12 mouse cellular contexts compared by ENCODE assay signal in the genomic region with DNA sequence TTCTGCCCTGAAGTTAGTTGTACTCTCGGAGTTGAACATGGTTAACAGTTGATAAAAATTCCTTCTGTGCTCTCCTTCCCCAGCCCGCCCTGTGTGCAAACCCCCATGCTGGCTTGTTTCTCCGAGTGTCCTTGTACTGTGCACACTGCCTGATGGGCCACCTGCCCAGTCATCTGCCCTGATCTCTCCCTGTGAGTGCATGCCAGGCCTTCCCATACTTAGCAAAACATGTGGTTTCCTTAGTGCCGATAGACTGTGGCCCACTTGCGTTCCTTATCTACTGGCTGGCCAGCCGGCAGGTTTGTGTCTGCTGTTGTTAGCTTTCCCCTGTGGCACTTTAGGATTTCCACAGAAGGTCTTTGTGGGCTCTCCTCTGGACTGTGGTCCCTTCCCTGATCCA. TPM values are rescaled to one million over a fixed set of nuclear protein-coding genes. Genes with fewer than 3 reads are reported as not detected.
DNase-seq lines count a peak whose midpoint lies in the region; ATAC-seq lines count a peak whose summit lies in the region.
"Had no signal": no experiment of that assay in that cellular context is flagged by ENCODE, and none has a peak within 500 bp of the region (broad histone marks: within the 10 kb centered on the region; RNA-seq: fewer than 3 reads in every experiment).

No protein-coding gene starts in this region.

- H3K27me3 ChIP-seq in neural tube, embryonic 15.5 days (replicated peaks) = no peaks in the 10 kb centered on the region
- H3K27me3 ChIP-seq in midbrain, embryonic 11.5 days (ENCODE audit: control insufficient read depth, insufficient read depth, low read length) = no peaks in the 10 kb centered on the region
- H3K27me3 ChIP-seq: embryonic facial prominence, embryonic 15.5 days; Patski had no signal

- 74% methylated on average over 6 of the region's 6 CpGs for WGBS in neural tube, embryonic 15.5 days
- WGBS in midbrain, embryonic 11.5 days = 89% methylated on average over 6 of the region's 6 CpGs

- H3K36me3 ChIP-seq in neural tube, embryonic 15.5 days = no peaks in the 10 kb centered on the region
- no peaks in the 10 kb centered on the region for H3K36me3 ChIP-seq in midbrain, embryonic 11.5 days (ENCODE audit: control insufficient read depth, insufficient read depth, low read length)
- H3K36me3 ChIP-seq: embryonic facial prominence, embryonic 15.5 days had no signal

- no peak overlapping the region for H3K4me2 ChIP-seq in neural tube, embryonic 15.5 days
- H3K4me2 ChIP-seq in midbrain, embryonic 11.5 days = no peak overlapping the region
- H3K4me2 ChIP-seq: embryonic facial prominence, embryonic 15.5 days had no signal

- no peak overlapping the region for H3K27ac ChIP-seq in neural tube, embryonic 15.5 days (replicated peaks)
- no peak overlapping the region for H3K27ac ChIP-seq in midbrain, embryonic 11.5 days (ENCODE audit: low read depth, low read length)
- H3K27ac ChIP-seq: embryonic facial prominence, embryonic 15.5 days had no signal

- ATAC-seq in cerebellum, adult (ENCODE audit: insufficient number of reproducible peaks, low FRiP score, low TSS enrichment) = no peak
- no peak for ATAC-seq in neural tube, embryonic 15.5 days (ENCODE audit: low FRiP score)
- ATAC-seq in midbrain, embryonic 11.5 days (ENCODE audit: low FRiP score) = no peak
- ATAC-seq: Patski had no signal

- H3K9ac ChIP-seq in neural tube, embryonic 15.5 days (replicated peaks) = no peak overlapping the region
- H3K9ac ChIP-seq in midbrain, embryonic 11.5 days (ENCODE audit: low read length) = no peak overlapping the region
- H3K9ac ChIP-seq: embryonic facial prominence, embryonic 15.5 days had no signal

- H3K4me3 ChIP-seq in neural tube, embryonic 15.5 days (replicated peaks) = no peak overlapping the region
- no peak overlapping the region for H3K4me3 ChIP-seq in midbrain, embryonic 11.5 days (ENCODE audit: low read depth, low read length)
- H3K4me3 ChIP-seq: embryonic facial prominence, embryonic 15.5 days had no signal

- peaks cover 23% of the 10 kb centered on the region for H3K4me1 ChIP-seq in neural tube, embryonic 15.5 days
- H3K4me1 ChIP-seq in midbrain, embryonic 11.5 days (ENCODE audit: control insufficient read depth, insufficient read depth, low read length) = peaks cover 10% of the 10 kb centered on the region; the same call in 1 of the 2 replicates

- H3K9me3 ChIP-seq in neural tube, embryonic 15.5 days (replicated peaks) = no peaks in the 10 kb centered on the region
- no peaks in the 10 kb centered on the region for H3K9me3 ChIP-seq in midbrain, embryonic 11.5 days (ENCODE audit: control insufficient read depth, low read length)
- H3K9me3 ChIP-seq: embryonic facial prominence, embryonic 15.5 days had no signal

- peak; percentile 51 to 67 for DNase-seq in cerebellum, postnatal 10 days
- DNase-seq in urinary bladder, postnatal 14 days (ENCODE audit: low spot score) = peak; percentile 18
- DNase-seq in urinary bladder, postnatal 25 days (ENCODE audit: low spot score) = no peak
- peak; percentile 57 to 72 for DNase-seq in lung, adult 18-20 months
- DNase-seq in right cerebral cortex, adult 18-20 months = no peak
- DNase-seq in midbrain, embryonic 11.5 days (ENCODE audit: low spot score, missing footprints) = no peak
- DNase-seq: B cell, adult 2 months had no signal

RNA-seq across cellular contexts. Expression of gene Bcr, which starts 6.3 kb away (rescaled TPM):
- 13.9 and 15.6 TPM in 2 replicates for polyA plus RNA-seq in neural tube, embryonic 15.5 days (2015; fragmentation: Nextera tagmentation; extraction: Ambion mirVana)
- polyA plus RNA-seq in midbrain, embryonic 11.5 days (2014; fragmentation: Nextera tagmentation; extraction: Ambion mirVana) = 7.6 and 9.0 TPM in 2 replicates

RNA-seq across cellular contexts. Expression of gene Rab36, which starts 17.3 kb away (rescaled TPM):
- 16.7 and 17.4 TPM in 2 replicates for polyA plus RNA-seq in neural tube, embryonic 15.5 days (2015; fragmentation: Nextera tagmentation; extraction: Ambion mirVana)
- 4.9 and 6.2 TPM in 2 replicates for polyA plus RNA-seq in midbrain, embryonic 11.5 days (2014; fragmentation: Nextera tagmentation; extraction: Ambion mirVana)

RNA-seq across cellular contexts. Expression of gene Rsph14, which starts 21.7 kb away (rescaled TPM):
- polyA plus RNA-seq in neural tube, embryonic 15.5 days (2015; fragmentation: Nextera tagmentation; extraction: Ambion mirVana) = 0.46 and 0.58 TPM in 2 replicates
- polyA plus RNA-seq in midbrain, embryonic 11.5 days (2014; fragmentation: Nextera tagmentation; extraction: Ambion mirVana) = not detected in 2 replicates
- polyA plus RNA-seq: intestine, embryonic 14.5 days; Patski had no signal

Comparison
In these comparisons a context has a peak if more than half of its experiments do, and no peak if none do; other contexts are left out.
1. DNase-seq: peak in cerebellum, postnatal 10 days (2 of 2), urinary bladder, postnatal 14 days (single experiment) and lung, adult 18-20 months (2 of 2); none in urinary bladder, postnatal 25 days (single experiment), right cerebral cortex, adult 18-20 months (single experiment) and midbrain, embryonic 11.5 days (single experiment).